Mouse (Mus musculus): ENCODE data around the gene Pdcd2l.

DNA sequence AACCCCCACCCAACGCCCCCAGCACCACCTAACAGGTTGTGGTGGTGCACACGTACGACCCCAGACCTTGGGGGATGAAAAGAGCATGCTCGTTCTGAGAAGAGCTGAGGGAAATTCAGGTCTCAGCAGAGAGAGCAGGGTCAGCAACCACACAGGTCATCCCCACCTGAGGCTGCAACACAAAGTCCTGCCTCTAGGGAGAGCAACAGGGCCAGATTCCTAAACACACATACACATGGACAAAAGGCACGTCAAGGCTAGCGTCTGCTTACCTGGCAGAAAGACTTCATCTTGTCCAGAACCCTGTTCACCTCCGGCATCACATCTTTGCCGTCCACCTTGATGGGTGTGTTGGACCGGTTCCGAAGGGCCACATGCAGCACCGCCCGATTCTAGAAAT lies 30.4 kb upstream of the Pdcd2l start:
- peak; percentile 41; the same call in 1 of the 2 replicates for TF ChIP-seq CTCF (IDR thresholded peaks at IDR 0.05; ENCODE audit: low read depth, low read length)
- no peak for TF ChIP-seq POLR2A (IDR thresholded peaks at IDR 0.05; ENCODE audit: extremely low read depth, insufficient read depth, low read length)
